Mouse (Mus musculus): ENCODE data around the gene Rgs21. TPM values are rescaled to one million over a fixed set of nuclear protein-coding genes. Genes with fewer than 3 reads are reported as not detected.

The Rgs21 gene
- not detected for total RNA-seq (2022)

GRCm38 (mm10) chr1:144567567-144567966 is at the start of gene Rgs21:
Gene Rgs21, minus strand, starts transcription at chr1:144567667.
- DNase-seq (ENCODE audit: low spot score in 2 of 2): no peak

DNA sequence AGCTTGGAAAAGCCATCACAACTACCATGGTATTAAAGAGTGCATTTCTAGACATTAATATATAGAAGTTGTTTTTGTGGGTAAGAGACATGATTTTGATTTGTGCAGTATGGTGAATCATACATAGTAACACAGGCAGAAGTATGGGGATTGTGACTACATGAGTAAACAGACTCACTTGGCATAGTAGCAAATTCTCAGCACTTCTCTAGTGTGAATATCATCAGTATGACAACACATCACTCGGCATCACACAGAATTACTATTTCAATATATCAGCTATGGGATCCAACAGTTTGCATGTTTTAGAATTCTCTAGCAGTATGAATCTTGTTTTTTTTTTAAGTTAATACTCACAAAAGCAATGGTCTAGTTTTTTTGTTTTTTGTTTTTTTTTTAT is 36.6 kb upstream of the Rgs21 start:
- no peak for DNase-seq (ENCODE audit: low spot score in 2 of 2)

GRCm38 (mm10) chr1:144602987-144603386 is 35.5 kb upstream of the Rgs21 start:
- DNase-seq (ENCODE audit: low spot score in 2 of 2): no peak

- DNase-seq (ENCODE audit: low spot score in 2 of 2): no peak
These were observed 11.9 kb upstream of the Rgs21 start for GRCm38 (mm10) chr1:144579321-144579720.

GRCm38 (mm10) chr1:144572972-144573371 is 5.5 kb upstream of the Rgs21 start:
- DNase-seq (ENCODE audit: low spot score in 2 of 2): no peak

DNA sequence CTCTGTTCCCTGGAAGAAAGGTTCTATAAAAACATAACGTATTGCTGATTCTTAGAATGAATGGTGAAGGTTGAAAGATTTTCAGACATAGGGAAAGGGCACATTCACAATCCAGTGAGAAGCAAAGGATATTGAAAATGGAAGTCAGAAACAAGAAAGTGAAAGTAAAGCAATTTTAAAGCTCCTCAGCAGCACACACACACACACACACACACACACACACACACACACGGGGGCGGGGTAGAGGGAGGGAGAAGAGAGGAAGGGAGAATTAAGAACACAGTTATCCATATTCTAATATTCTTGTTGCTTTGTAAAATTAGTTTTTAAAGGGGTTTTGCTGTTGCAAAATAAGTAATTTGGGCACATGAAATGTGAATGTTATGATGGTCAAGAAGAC is 2.4 kb upstream of the Rgs21 start:
- no peak for DNase-seq (ENCODE audit: low spot score in 2 of 2)

- DNase-seq (ENCODE audit: low spot score in 2 of 2): no peak
These were observed 22.3 kb downstream of the Rgs21 start for GRCm38 (mm10) chr1:144545142-144545541.

DNA sequence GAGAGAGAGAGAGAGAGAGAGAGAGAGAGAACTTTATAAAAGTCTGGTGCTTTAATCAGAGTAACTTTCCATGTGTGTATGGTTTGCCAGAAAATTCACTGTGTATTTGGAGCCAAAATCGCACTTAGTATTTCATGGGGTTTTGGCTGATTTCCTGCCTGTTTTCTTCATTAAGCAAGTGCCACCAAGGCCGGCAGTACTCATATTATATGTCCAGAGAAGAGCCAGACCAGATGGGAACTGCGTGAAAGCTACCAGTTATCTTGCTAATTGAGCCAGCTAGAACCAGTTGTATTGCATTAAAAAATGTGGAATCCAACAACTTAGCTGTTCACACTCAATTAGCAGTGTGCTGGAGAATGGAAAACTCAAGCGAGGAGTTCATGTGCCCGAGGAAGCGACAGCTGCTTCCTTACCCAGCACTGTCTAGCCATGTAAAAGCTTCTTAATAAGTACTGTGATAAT is 22.9 kb downstream of the Rgs21 start:
- DNase-seq (ENCODE audit: low spot score in 2 of 2): no peak

DNA sequence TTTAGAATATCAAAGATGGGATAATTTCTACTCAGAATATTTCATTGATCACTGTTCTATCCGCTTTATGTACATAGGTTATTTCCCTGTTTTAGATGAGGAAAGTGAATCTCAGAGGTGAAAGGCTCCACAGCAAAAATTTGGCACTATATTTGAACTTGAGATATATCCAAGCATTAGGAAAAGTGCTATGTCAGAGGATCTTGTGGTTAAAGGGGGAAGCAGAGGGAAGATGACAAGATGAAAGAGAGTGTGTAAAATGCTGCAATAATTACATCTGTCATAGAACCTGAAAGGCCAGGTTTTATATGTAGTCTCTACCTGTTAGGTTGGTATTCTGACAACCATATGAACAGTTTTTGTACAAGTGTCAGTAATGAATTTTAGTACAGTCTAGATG is 35.7 kb downstream of the Rgs21 start:
- DNase-seq (ENCODE audit: low spot score in 2 of 2): no peak

DNA sequence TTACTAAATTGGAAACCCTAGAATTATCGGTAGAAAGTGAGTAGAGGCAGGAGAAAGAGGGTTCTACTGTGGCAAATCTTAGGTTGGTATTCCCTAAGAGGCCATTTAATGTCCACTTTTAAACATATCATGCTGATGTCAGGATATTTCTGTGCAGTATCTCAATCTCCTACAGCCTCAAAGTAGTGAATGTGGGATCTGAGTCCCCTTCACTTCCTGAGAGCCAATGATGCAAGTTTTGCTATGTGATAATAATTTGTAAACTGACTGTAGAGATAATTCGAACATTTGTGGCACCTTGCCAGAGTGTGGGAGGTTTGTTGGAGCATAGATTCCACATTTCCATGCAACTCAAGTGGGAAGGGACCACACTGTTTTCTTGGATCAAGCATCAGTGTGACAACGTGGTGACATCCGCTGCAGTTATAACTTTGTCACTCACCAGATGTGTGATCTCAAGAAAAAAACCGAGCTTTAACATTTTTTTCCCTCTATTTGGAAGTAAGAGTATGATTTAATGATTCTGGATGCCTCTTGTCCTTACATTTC is 49.5 kb downstream of the Rgs21 start:
- DNase-seq (ENCODE audit: low spot score in 2 of 2): no peak

DNA sequence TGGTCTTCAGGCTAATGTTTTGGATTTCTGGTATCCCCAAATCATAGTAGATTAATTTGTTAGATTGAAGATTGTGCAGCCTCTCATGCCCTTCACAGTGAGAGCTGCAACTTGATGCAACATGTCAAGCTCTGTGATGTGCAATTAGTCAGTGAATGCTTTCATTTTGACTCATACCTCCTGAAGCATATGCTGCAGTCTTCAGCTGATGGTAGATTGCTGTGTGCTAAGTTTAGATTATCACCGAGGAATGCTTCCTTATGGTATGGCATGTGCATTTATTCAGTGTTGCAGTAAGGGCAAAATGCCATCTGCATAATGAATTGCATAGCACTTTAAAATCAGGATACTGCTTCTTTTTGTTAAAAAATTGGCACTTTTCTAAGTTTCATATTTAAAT is 65.2 kb downstream of the Rgs21 start:
- no peak for DNase-seq (ENCODE audit: low spot score in 2 of 2)

GRCm38 (mm10) chr1:144500423-144500822 is 67.0 kb downstream of the Rgs21 start:
- DNase-seq (ENCODE audit: low spot score in 2 of 2): no peak

GRCm38 (mm10) chr1:144499719-144500118 is 67.7 kb downstream of the Rgs21 start:
- no peak for DNase-seq (ENCODE audit: low spot score in 2 of 2)

- DNase-seq (ENCODE audit: low spot score in 2 of 2): no peak
These were observed 68.7 kb downstream of the Rgs21 start for GRCm38 (mm10) chr1:144498725-144499124.

- no peak for DNase-seq (ENCODE audit: low spot score in 2 of 2)
These were observed 69.4 kb downstream of the Rgs21 start for GRCm38 (mm10) chr1:144498051-144498450.

GRCm38 (mm10) chr1:144493336-144493735 is 74.1 kb downstream of the Rgs21 start:
- no peak for DNase-seq (ENCODE audit: low spot score in 2 of 2)

- no peak for DNase-seq (ENCODE audit: low spot score in 2 of 2)
These were observed 79.1 kb downstream of the Rgs21 start for GRCm38 (mm10) chr1:144488223-144488835.

Other genes starting within 250 kb of the Rgs21 start
- under 1 TPM in 3 of 4 experiments, not detected in 1; 0.12 to 0.58 (median 0.38) TPM for gene Rgs18, start 207.8 kb upstream of the Rgs21 start, total RNA-seq (2022)